Mouse (Mus musculus) forebrain, embryonic 14.5 days (tissue): Measurements from ENCODE around the gene Kdm6b. TPM values are rescaled to one million over a fixed set of nuclear protein-coding genes. Genes with fewer than 3 reads are reported as not detected.

Experiments used
- ATAC-seq: fragments of 200-750 bp; cut with Nextera tagmentation; 2 replicates; pipeline ENCODE4 v1.8.0; 2017; ENCODE audit warnings: mild to moderate bottlenecking, moderate library complexity
- DNase-seq: peaks from one replicate; pipeline ENCODE4 v3.0.0-alpha.2; 2015; ENCODE audit warnings: low spot score
- H3K27ac ChIP-seq: fragments of 300-500 bp; sonication (generic); 2 replicates; pipeline ENCODE4 v1.5.1; 2014; ENCODE audit warnings: low read depth, mild to moderate bottlenecking, control low read depth, low read length, moderate library complexity
- H3K27me3 ChIP-seq: fragments of 300-500 bp; sonication (generic); replicated peaks from 2 replicates; pipeline ENCODE4 v1.6.1; 2014; ENCODE audit warnings: low read length, control low read depth, mixed read lengths; ENCODE audit not compliant: control insufficient read depth, insufficient read depth
- H3K36me3 ChIP-seq: fragments of 300-500 bp; sonication (generic); 2 replicates; pipeline ENCODE4 v1.6.1; 2014; ENCODE audit warnings: low read length, control low read depth; ENCODE audit not compliant: control insufficient read depth, insufficient read depth
- H3K4me1 ChIP-seq: fragments of 300-500 bp; sonication (generic); 2 replicates; pipeline ENCODE4 v1.6.1; 2014; ENCODE audit warnings: antibody characterized with exemption, low read length, control low read depth; ENCODE audit not compliant: control insufficient read depth, insufficient read depth
- H3K4me2 ChIP-seq: fragments of 300-500 bp; sonication (generic); 2 replicates; pipeline ENCODE4 v1.6.1; 2014; ENCODE audit warnings: mild to moderate bottlenecking, control low read depth, low read length
- H3K4me3 ChIP-seq: fragments of 300-500 bp; sonication (generic); 2 replicates; pipeline ENCODE4 v1.5.1; 2014; ENCODE audit warnings: low read depth, low read length, control low read depth
- H3K9ac ChIP-seq: fragments of 300-500 bp; sonication (generic); 2 replicates; pipeline ENCODE4 v1.6.1; 2014; ENCODE audit warnings: mild to moderate bottlenecking, low read length, control low read depth, moderate library complexity
- H3K9me3 ChIP-seq: fragments of 300-500 bp; sonication (generic); replicated peaks from 2 replicates; pipeline ENCODE4 v1.6.1; 2016; ENCODE audit warnings: low read length, control low read depth, mixed read lengths; ENCODE audit not compliant: control insufficient read depth
- WGBS: fragments of 180-500 bp; shearing (Covaris S2); extraction: QIAGEN DNeasy Blood & Tissue Kit; methylation state at CpG from one replicate; pipeline ENCODE4 v1.1.7; 2014; 5-methylcytosine and 5-hydroxymethylcytosine counted together
- polyA plus RNA-seq: library from polyadenylated mRNA; unstranded; fragments of >200 nt; fragmentation: Nextera tagmentation; extraction: Ambion mirVana; gene quantifications from 2 replicates; pipeline ENCODE4 v1.2.1, GENCODE M21; 2014

Gene Kdm6b
- 28.7 and 38.2 TPM in 2 replicates for polyA plus RNA-seq

GRCm38 (mm10) chr11:69413221-69414181 lies at the start of gene Kdm6b:
Gene Kdm6b (minus strand): TSS chr11:69413675.
- H3K4me2 ChIP-seq, result peak within 1 kb of the TSS; percentile 99
- DNase-seq, result peak; percentile 87
- H3K27ac ChIP-seq, result peak within 1 kb of the TSS; percentile 99
- peaks cover 45% of the 10 kb centered on the region for H3K4me1 ChIP-seq
- no peak for ATAC-seq
- no peaks in the 10 kb centered on the region for H3K27me3 ChIP-seq
- peaks cover 19% of the 10 kb centered on the region for H3K36me3 ChIP-seq
- H3K4me3 ChIP-seq, result peak within 1 kb of the TSS; percentile 77
- H3K9ac ChIP-seq, result peak within 1 kb of the TSS; percentile 99
- 33% methylated on average over 12 of the region's 12 CpGs for WGBS
- H3K9me3 ChIP-seq, result no peaks in the 10 kb centered on the region

GRCm38 (mm10) chr11:69461568-69461967 lies 48.1 kb upstream of the Kdm6b start:
- DNase-seq (no peak), ATAC-seq (no peak)
- H3K9ac ChIP-seq, result no peak overlapping the region
- no peaks in the 10 kb centered on the region for H3K27me3 ChIP-seq
- no peaks in the 10 kb centered on the region; the same call in 1 of the 2 replicates for H3K4me1 ChIP-seq
- no peak overlapping the region for H3K4me3 ChIP-seq
- H3K4me2 ChIP-seq, result no peak overlapping the region
- H3K36me3 ChIP-seq, result no peaks in the 10 kb centered on the region
- no peaks in the 10 kb centered on the region for H3K9me3 ChIP-seq
- WGBS, result 86% methylated on average over 5 of the region's 5 CpGs
- H3K27ac ChIP-seq, result no peak overlapping the region

GRCm38 (mm10) chr11:69459883-69460282 lies 46.4 kb upstream of the Kdm6b start:
- Histone ChIP-seq H3K9ac (no peak overlapping the region), H3K4me1 (no peaks in the 10 kb centered on the region; the same call in 1 of the 2 replicates), H3K9me3 (no peaks in the 10 kb centered on the region), H3K4me3 (no peak overlapping the region), H3K27me3 (no peaks in the 10 kb centered on the region), H3K27ac (no peak overlapping the region), H3K36me3 (no peaks in the 10 kb centered on the region), H3K4me2 (no peak overlapping the region)
- DNase-seq, result no peak
- ATAC-seq, result no peak
- WGBS, result 85% methylated on average over 4 of the region's 4 CpGs

- H3K27ac ChIP-seq, result peak overlapping the region; percentile 39; the same call in 1 of the 2 replicates
- H3K36me3 ChIP-seq, result no peaks in the 10 kb centered on the region
- no peaks in the 10 kb centered on the region for H3K27me3 ChIP-seq
- no peak overlapping the region for H3K9ac ChIP-seq
- H3K4me3 ChIP-seq, result no peak overlapping the region
- H3K4me1 ChIP-seq, result no peaks in the 10 kb centered on the region; the same call in 1 of the 2 replicates
- DNase-seq (peak; percentile 62), ATAC-seq (peak; percentile 65; the same call in 1 of the 2 replicates)
- H3K9me3 ChIP-seq, result no peaks in the 10 kb centered on the region
- 29% methylated on average over 6 of the region's 6 CpGs for WGBS
- no peak overlapping the region for H3K4me2 ChIP-seq
These were observed 43.6 kb upstream of the Kdm6b start for GRCm38 (mm10) chr11:69457006-69457579.

- DNase-seq (no peak), ATAC-seq (no peak)
- Histone ChIP-seq H3K9me3 (no peaks in the 10 kb centered on the region), H3K4me2 (no peak overlapping the region), H3K9ac (no peak overlapping the region), H3K27me3 (no peaks in the 10 kb centered on the region), H3K36me3 (no peaks in the 10 kb centered on the region), H3K27ac (no peak overlapping the region), H3K4me3 (no peak overlapping the region), H3K4me1 (no peaks in the 10 kb centered on the region; the same call in 1 of the 2 replicates)
- WGBS, result 60% methylated on average over 23 of the region's 23 CpGs
These were observed 38.8 kb upstream of the Kdm6b start for GRCm38 (mm10) chr11:69452114-69452867.

- no peaks in the 10 kb centered on the region for H3K9me3 ChIP-seq
- no peak overlapping the region for H3K4me2 ChIP-seq
- no peak for DNase-seq
- H3K36me3 ChIP-seq, result no peaks in the 10 kb centered on the region
- H3K27ac ChIP-seq, result no peak overlapping the region
- H3K9ac ChIP-seq, result no peak overlapping the region
- H3K4me1 ChIP-seq, result no peaks in the 10 kb centered on the region
- H3K27me3 ChIP-seq, result no peaks in the 10 kb centered on the region
- no peak overlapping the region for H3K4me3 ChIP-seq
- 88% methylated on average over 7 of the region's 7 CpGs for WGBS
- no peak for ATAC-seq
These were observed 33.8 kb upstream of the Kdm6b start for GRCm38 (mm10) chr11:69447299-69447698.

GRCm38 (mm10) chr11:69443328-69443727 lies 29.9 kb upstream of the Kdm6b start:
- no peaks in the 10 kb centered on the region for H3K4me1 ChIP-seq
- no peak overlapping the region for H3K27ac ChIP-seq
- H3K4me3 ChIP-seq, result no peak overlapping the region
- no peaks in the 10 kb centered on the region for H3K36me3 ChIP-seq
- no peak for DNase-seq
- no peaks in the 10 kb centered on the region for H3K9me3 ChIP-seq
- no peak overlapping the region for H3K4me2 ChIP-seq
- H3K27me3 ChIP-seq, result no peaks in the 10 kb centered on the region
- 61% methylated on average over 5 of the region's 5 CpGs for WGBS
- ATAC-seq, result no peak
- H3K9ac ChIP-seq, result no peak overlapping the region

GRCm38 (mm10) chr11:69437291-69437690 lies 23.8 kb upstream of the Kdm6b start:
- Histone ChIP-seq H3K9ac (no peak overlapping the region), H3K36me3 (no peaks in the 10 kb centered on the region), H3K27me3 (no peaks in the 10 kb centered on the region), H3K4me3 (no peak overlapping the region), H3K27ac (no peak overlapping the region), H3K4me1 (no peaks in the 10 kb centered on the region), H3K4me2 (no peak overlapping the region), H3K9me3 (no peaks in the 10 kb centered on the region)
- ATAC-seq (no peak), DNase-seq (no peak)
- 57% methylated on average over 3 of the region's 3 CpGs for WGBS
